10 mouse cellular contexts compared by ENCODE assay signal in the genomic region with DNA sequence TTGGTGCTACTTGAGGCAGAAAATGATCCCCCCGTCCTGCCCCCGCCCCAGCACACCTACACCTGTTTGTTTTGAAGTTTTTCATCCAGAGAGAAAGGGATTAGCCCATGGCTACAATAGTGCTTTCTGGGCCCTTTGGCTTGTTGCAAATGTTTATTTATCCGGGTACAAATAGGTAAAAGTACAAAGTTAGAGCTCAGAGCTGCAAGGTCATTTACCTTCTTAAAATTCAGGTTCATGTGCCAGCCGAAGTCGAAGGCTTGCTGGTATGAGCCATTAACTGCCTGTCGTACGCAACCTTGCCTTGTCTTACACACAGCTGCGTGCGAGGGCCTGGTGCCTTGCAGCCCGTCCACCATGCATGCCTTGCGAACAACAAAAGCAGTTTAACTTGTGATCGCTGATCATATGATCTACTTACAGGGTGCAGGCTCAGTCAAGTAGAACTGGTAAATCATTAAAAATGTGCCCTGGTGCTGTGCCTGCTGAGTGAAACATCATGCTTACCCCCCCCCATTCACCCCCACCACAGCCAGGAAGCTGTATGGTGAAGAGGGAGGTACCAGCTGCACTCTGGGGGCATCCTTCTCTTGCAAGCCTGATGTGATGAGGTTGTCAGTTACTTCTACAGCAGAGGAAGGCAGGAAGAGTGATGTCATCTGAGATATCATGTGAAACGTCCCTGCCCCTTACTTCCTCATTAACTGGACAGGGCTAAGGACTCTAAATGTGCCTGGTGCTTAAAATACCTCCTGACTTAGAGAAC.
DNase-seq lines count a peak whose midpoint lies in the region; ATAC-seq lines count a peak whose summit lies in the region.
"Had no signal": no experiment of that assay in that cellular context is flagged by ENCODE, and none has a peak within 500 bp of the region (broad histone marks: within the 10 kb centered on the region; RNA-seq: fewer than 3 reads in every experiment).

No protein-coding gene starts in this region.

- no peaks in the 10 kb centered on the region for H3K27me3 ChIP-seq in embryonic facial prominence, embryonic 12.5 days
- no peaks in the 10 kb centered on the region for H3K27me3 ChIP-seq in kidney, embryonic 14.5 days (ENCODE audit: control insufficient read depth, insufficient read depth, low read length)

- H3K4me2 ChIP-seq in embryonic facial prominence, embryonic 12.5 days (replicated peaks) = no peak overlapping the region
- H3K4me2 ChIP-seq in kidney, embryonic 14.5 days (replicated peaks; ENCODE audit: low read depth, low read length) = no peak overlapping the region
- H3K4me2 ChIP-seq: hindbrain, embryonic 14.5 days had no signal

- H3K9me3 ChIP-seq in embryonic facial prominence, embryonic 12.5 days = no peaks in the 10 kb centered on the region
- no peaks in the 10 kb centered on the region for H3K9me3 ChIP-seq in kidney, embryonic 14.5 days (ENCODE audit: control insufficient read depth, low read length)

- no peak overlapping the region for H3K4me3 ChIP-seq in embryonic facial prominence, embryonic 12.5 days
- H3K4me3 ChIP-seq in kidney, embryonic 14.5 days (ENCODE audit: low read length) = no peak overlapping the region

- ATAC-seq in embryonic facial prominence, embryonic 12.5 days (ENCODE audit: insufficient number of reproducible peaks, insufficient read depth, low FRiP score, low TSS enrichment) = 0 out of 2 replicates have a peak, but pooled peaks have one; percentile 41
- ATAC-seq in kidney, embryonic 14.5 days (ENCODE audit: low FRiP score, low TSS enrichment) = peak; percentile 93

- no peaks in the 10 kb centered on the region for H3K36me3 ChIP-seq in embryonic facial prominence, embryonic 12.5 days
- H3K36me3 ChIP-seq in kidney, embryonic 14.5 days (ENCODE audit: control insufficient read depth, insufficient read depth, low read length) = no peaks in the 10 kb centered on the region

- WGBS in embryonic facial prominence, embryonic 12.5 days = 70% methylated on average over 13 of the region's 13 CpGs
- 42% methylated on average over 13 of the region's 13 CpGs for WGBS in kidney, embryonic 14.5 days

- peak; percentile 59 to 65 for DNase-seq in spleen, postnatal 36 days (ENCODE audit: low spot score in 2 of 2)
- DNase-seq in spleen, postnatal 4 days (ENCODE audit: low spot score in 2 of 2) = no peak
- DNase-seq in retina, postnatal 1 day = peak; percentile 58
- DNase-seq in right cerebral cortex, postnatal 4 days = no peak
- no peak for DNase-seq in neural tube, embryonic 10.5 days (ENCODE audit: extremely low spot score, low spot score)
- DNase-seq: gastrocnemius, postnatal 25 days; midbrain, embryonic 14.5 days had no signal

- H3K27ac ChIP-seq in embryonic facial prominence, embryonic 12.5 days = no peak overlapping the region
- peak overlapping the region; percentile 90 for H3K27ac ChIP-seq in kidney, embryonic 14.5 days (ENCODE audit: low read depth, low read length)
- H3K27ac ChIP-seq: hindbrain, embryonic 14.5 days had no signal

- H3K4me1 ChIP-seq in embryonic facial prominence, embryonic 12.5 days = no peaks in the 10 kb centered on the region
- peaks cover 18% of the 10 kb centered on the region for H3K4me1 ChIP-seq in kidney, embryonic 14.5 days (ENCODE audit: control insufficient read depth, insufficient read depth, low read length)

- no peak overlapping the region for H3K9ac ChIP-seq in embryonic facial prominence, embryonic 12.5 days
- no peak overlapping the region for H3K9ac ChIP-seq in kidney, embryonic 14.5 days (ENCODE audit: low read depth, low read length)
- H3K9ac ChIP-seq: hindbrain, embryonic 14.5 days had no signal

Comparison
In these comparisons a context has a peak if more than half of its experiments do, and no peak if none do; other contexts are left out.
1. DNase-seq: peak in spleen, postnatal 36 days (2 of 2) and retina, postnatal 1 day (single experiment); none in spleen, postnatal 4 days (0 of 2), right cerebral cortex, postnatal 4 days (single experiment) and neural tube, embryonic 10.5 days (single experiment).